Mouse (Mus musculus): ENCODE data around the gene Sp4. TPM values are rescaled to one million over a fixed set of nuclear protein-coding genes. Genes with fewer than 3 reads are reported as not detected.

Sp4 gene
- polyA plus RNA-seq, 1 experiment from 2014 or later, result 10.2 TPM

GRCm38 (mm10) chr12:118255292-118255782 lies 45.9 kb downstream of the Sp4 start:
- Histone ChIP-seq H3K27ac (replicated peaks) (no peak overlapping the region), H3K36me3 (peaks cover 29% of the 10 kb centered on the region), H3K4me3 (no peak overlapping the region), H3K27me3 (ENCODE audit: low read depth, poor library complexity, severe bottlenecking) (no peaks in the 10 kb centered on the region), H3K9me3 (replicated peaks) (no peaks in the 10 kb centered on the region), H3K4me1 (no peaks in the 10 kb centered on the region)
- WGBS, result 82% methylated on average over 1 of the region's 1 CpGs
- no peak for DNase-seq (ENCODE audit: low spot score)

GRCm38 (mm10) chr12:118221182-118221581 lies 80.1 kb downstream of the Sp4 start:
- H3K27ac ChIP-seq (replicated peaks), result no peak overlapping the region
- no peaks in the 10 kb centered on the region for H3K9me3 ChIP-seq (replicated peaks)
- no peak for DNase-seq (ENCODE audit: low spot score)
- no peaks in the 10 kb centered on the region for H3K27me3 ChIP-seq (ENCODE audit: low read depth, poor library complexity, severe bottlenecking)
- WGBS, result 79% methylated on average over 3 of the region's 3 CpGs
- no peaks in the 10 kb centered on the region for H3K36me3 ChIP-seq
- H3K4me3 ChIP-seq, result no peak overlapping the region
- no peaks in the 10 kb centered on the region for H3K4me1 ChIP-seq

GRCm38 (mm10) chr12:118220062-118220461 lies 81.2 kb downstream of the Sp4 start:
- no peaks in the 10 kb centered on the region for H3K9me3 ChIP-seq (replicated peaks)
- H3K27me3 ChIP-seq (ENCODE audit: low read depth, poor library complexity, severe bottlenecking), result no peaks in the 10 kb centered on the region
- no peaks in the 10 kb centered on the region for H3K36me3 ChIP-seq
- no peak for DNase-seq (ENCODE audit: low spot score)
- H3K27ac ChIP-seq (replicated peaks), result no peak overlapping the region
- no peak overlapping the region for H3K4me3 ChIP-seq
- no peaks in the 10 kb centered on the region for H3K4me1 ChIP-seq

- no peak overlapping the region for H3K4me3 ChIP-seq
- 92% methylated on average over 2 of the region's 2 CpGs for WGBS
- no peaks in the 10 kb centered on the region for H3K9me3 ChIP-seq (replicated peaks)
- no peak for DNase-seq (ENCODE audit: low spot score)
- H3K27me3 ChIP-seq (ENCODE audit: low read depth, poor library complexity, severe bottlenecking), result no peaks in the 10 kb centered on the region
- H3K27ac ChIP-seq (replicated peaks), result no peak overlapping the region
- H3K4me1 ChIP-seq, result no peaks in the 10 kb centered on the region
- no peaks in the 10 kb centered on the region for H3K36me3 ChIP-seq
Measured at GRCm38 (mm10) chr12:118212163-118212562, 89.1 kb downstream of the Sp4 start.

- WGBS, result under 1% methylated on average over 47 of the region's 47 CpGs
- Histone ChIP-seq H3K4me1 (peaks cover 12% of the 10 kb centered on the region), H3K36me3 (no peaks in the 10 kb centered on the region), H3K9me3 (replicated peaks) (no peaks in the 10 kb centered on the region), H3K27me3 (ENCODE audit: low read depth, poor library complexity, severe bottlenecking) (peaks cover 68% of the 10 kb centered on the region), H3K27ac (replicated peaks) (no peak within 1 kb of the TSS), H3K4me3 (peak within 1 kb of the TSS; percentile 65)
- peak; percentile 85 for DNase-seq (ENCODE audit: low spot score)
Measured at GRCm38 (mm10) chr12:118198386-118199093, 102.7 kb downstream of the Sp4 start, which contains the start of gene Dnah11. Gene Dnah11, minus strand, starts transcription at chr12:118199043.

- Histone ChIP-seq H3K27me3 (ENCODE audit: low read depth, poor library complexity, severe bottlenecking) (peaks cover 74% of the 10 kb centered on the region), H3K4me3 (no peak overlapping the region)
Measured at GRCm38 (mm10) chr12:118196583-118196982, 104.7 kb downstream of the Sp4 start.

GRCm38 (mm10) chr12:118189535-118189934 lies 111.7 kb downstream of the Sp4 start:
- Histone ChIP-seq H3K9me3 (replicated peaks) (no peaks in the 10 kb centered on the region), H3K4me1 (peaks cover 28% of the 10 kb centered on the region), H3K27me3 (ENCODE audit: low read depth, poor library complexity, severe bottlenecking) (peaks cover 63% of the 10 kb centered on the region), H3K4me3 (no peak overlapping the region), H3K36me3 (no peaks in the 10 kb centered on the region), H3K27ac (replicated peaks) (no peak overlapping the region)
- DNase-seq (ENCODE audit: low spot score), result no peak
- 73% methylated on average over 3 of the region's 3 CpGs for WGBS

More at GRCm38 (mm10) chr12:118196583-118196982, 104.7 kb downstream of the Sp4 start:
- no peaks in the 10 kb centered on the region for H3K9me3 ChIP-seq (replicated peaks)
- H3K4me1 ChIP-seq, result peaks cover 12% of the 10 kb centered on the region
- H3K36me3 ChIP-seq, result no peaks in the 10 kb centered on the region
- 75% methylated on average over 2 of the region's 2 CpGs for WGBS
- H3K27ac ChIP-seq (replicated peaks), result no peak overlapping the region
- DNase-seq (ENCODE audit: low spot score), result no peak

GRCm38 (mm10) chr12:118187663-118188062 lies 113.6 kb downstream of the Sp4 start:
- DNase-seq (ENCODE audit: low spot score), result no peak
- 35% methylated on average over 2 of the region's 2 CpGs for WGBS
- peaks cover 28% of the 10 kb centered on the region for H3K4me1 ChIP-seq
- no peak overlapping the region for H3K27ac ChIP-seq (replicated peaks)
- H3K9me3 ChIP-seq (replicated peaks), result no peaks in the 10 kb centered on the region
- H3K4me3 ChIP-seq, result no peak overlapping the region
- peaks cover 52% of the 10 kb centered on the region for H3K27me3 ChIP-seq (ENCODE audit: low read depth, poor library complexity, severe bottlenecking)
- H3K36me3 ChIP-seq, result no peaks in the 10 kb centered on the region

- DNase-seq (ENCODE audit: low spot score), result peak; percentile 56
- Histone ChIP-seq H3K9me3 (replicated peaks) (no peaks in the 10 kb centered on the region), H3K36me3 (no peaks in the 10 kb centered on the region), H3K27me3 (ENCODE audit: low read depth, poor library complexity, severe bottlenecking) (peaks cover 52% of the 10 kb centered on the region), H3K4me1 (peaks cover 28% of the 10 kb centered on the region), H3K27ac (replicated peaks) (no peak overlapping the region), H3K4me3 (no peak overlapping the region)
- 26% methylated on average over 4 of the region's 4 CpGs for WGBS
Measured at GRCm38 (mm10) chr12:118186881-118187489, 114.3 kb downstream of the Sp4 start.

GRCm38 (mm10) chr12:118186120-118186880 lies 114.9 kb downstream of the Sp4 start:
- no peaks in the 10 kb centered on the region for H3K9me3 ChIP-seq (replicated peaks)
- no peak for DNase-seq (ENCODE audit: low spot score)
- no peak overlapping the region for H3K4me3 ChIP-seq
- H3K4me1 ChIP-seq, result peaks cover 28% of the 10 kb centered on the region
- H3K36me3 ChIP-seq, result no peaks in the 10 kb centered on the region
- no peak overlapping the region for H3K27ac ChIP-seq (replicated peaks)
- WGBS, result 40% methylated on average over 4 of the region's 4 CpGs
- peaks cover 53% of the 10 kb centered on the region for H3K27me3 ChIP-seq (ENCODE audit: low read depth, poor library complexity, severe bottlenecking)

Data from midbrain, embryonic 10.5 days (tissue).